Mouse (Mus musculus) urinary bladder, postnatal 4 days (tissue): Measurements from ENCODE around the gene Tnpo1.
"Not testable (repeated sequence)": the region's sequence is repeated elsewhere in the genome, so short reads cannot be mapped to it uniquely, and the experiment has no call there.

Source experiments
- DNase-seq, 2 experiments: peaks; one replicate each; pipeline ENCODE4 v3.0.0; 2021 to 2022; ENCODE audit warnings: low spot score in 2 of 2

Gene Tnpo1

DNA sequence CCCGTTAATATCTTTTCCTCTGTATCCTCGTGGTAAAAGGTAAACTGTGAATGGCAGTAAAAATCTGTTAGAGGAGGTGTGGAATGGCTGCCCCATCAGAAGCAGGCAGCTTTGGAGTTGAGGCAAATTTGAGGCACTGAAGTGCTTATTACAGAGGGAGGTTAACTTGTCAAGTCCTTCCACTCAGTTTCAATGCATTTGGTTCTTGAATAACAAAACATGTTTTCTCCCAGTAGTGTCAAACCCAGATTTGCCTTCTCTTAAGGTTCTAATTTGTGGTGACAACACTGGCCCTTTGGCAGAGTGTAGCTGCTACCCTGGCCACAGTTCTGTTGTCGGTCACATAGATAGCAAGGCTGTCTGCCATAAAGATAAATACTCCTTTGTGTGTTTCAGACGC is 108.4 kb downstream of the Tnpo1 start:
- DNase-seq = no peak

DNA sequence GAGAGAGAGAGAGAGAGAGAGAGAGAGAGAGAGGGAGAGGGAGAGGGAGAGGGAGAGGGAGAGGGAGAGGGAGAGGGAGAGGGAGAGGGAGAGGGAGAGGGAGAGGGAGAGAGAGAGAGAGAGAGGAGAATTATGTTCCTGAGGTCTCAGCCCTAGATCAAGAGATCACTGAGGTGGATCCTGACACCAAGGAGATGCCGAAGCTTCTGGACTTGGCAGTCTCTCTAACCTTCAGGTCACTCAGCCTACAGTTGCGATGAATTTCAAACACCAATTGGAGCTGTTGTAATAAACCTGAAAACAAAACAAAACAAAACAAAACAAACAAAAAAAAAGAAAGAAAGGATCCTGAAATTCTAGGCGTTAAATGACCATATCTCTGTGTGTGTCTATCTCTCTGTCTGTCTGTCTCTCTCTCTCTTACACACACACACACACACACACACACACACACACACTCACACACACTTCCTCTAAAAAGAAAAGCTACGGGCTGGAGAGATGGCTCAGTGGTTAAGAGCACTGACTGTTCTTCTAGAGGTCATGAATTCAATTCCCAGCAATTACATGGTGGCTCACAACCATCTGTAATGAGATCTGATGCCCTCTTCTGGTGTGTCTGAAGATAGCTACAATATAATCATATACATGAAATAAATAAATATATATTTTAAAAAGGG is 109.1 kb downstream of the Tnpo1 start:
- not testable (repeated sequence) for DNase-seq

DNA sequence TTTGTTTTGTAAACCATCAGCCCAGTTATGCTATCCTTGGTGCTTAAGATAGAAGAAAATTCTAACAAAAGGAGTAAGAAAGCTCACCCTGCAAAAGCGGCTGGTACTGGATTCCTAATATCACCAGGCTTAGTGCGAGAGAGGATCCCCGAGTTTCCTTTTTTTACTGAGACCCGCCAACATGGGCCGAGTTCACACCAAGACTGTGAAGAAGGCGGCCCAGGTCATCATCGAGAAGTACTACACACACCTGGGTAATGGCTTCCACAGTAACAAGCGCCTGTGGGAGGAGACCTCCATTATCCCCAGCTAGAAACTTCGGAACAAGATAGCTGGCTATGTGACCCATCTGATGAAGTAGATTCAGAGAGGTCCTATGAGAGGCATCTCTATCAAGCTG is 109.6 kb downstream of the Tnpo1 start:
- no peak for DNase-seq

DNA sequence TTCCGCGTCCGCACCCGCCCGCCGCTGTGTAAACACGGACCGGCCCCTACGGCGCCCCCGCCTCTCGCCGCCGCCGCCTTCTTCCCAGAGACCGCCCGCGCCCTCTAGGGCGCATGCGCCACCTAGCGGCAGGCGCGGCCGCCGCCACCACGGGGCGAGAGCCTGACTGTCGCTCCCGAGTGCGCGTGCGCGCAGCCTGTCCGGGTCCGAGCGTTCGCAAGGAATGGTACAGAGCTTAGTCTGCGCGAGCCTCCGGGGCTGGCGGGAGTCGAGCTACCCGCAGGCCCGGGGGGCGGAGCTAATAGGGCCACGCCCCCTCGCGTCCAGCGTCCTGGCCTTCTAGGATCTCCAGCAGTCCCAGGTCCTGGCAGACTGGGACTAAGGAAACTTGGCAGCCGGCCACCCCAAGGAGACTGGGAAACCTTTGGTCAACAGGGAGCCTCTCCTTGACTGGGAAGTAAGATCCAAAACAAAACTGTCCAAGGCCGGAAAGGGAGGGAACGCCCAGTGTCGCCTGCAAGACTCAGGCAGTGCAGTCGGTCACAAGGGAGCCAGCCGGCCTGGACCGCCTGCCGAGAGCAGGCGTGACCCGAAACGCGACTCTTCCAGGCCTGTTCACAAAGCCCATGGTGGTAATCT is 110.9 kb downstream of the Tnpo1 start, which contains the start of gene Fcho2:
Gene Fcho2 (minus strand): TSS at position 303 of the 639 bp plus-strand sequence.
- DNase-seq = peak; percentile 96 to 97

DNA sequence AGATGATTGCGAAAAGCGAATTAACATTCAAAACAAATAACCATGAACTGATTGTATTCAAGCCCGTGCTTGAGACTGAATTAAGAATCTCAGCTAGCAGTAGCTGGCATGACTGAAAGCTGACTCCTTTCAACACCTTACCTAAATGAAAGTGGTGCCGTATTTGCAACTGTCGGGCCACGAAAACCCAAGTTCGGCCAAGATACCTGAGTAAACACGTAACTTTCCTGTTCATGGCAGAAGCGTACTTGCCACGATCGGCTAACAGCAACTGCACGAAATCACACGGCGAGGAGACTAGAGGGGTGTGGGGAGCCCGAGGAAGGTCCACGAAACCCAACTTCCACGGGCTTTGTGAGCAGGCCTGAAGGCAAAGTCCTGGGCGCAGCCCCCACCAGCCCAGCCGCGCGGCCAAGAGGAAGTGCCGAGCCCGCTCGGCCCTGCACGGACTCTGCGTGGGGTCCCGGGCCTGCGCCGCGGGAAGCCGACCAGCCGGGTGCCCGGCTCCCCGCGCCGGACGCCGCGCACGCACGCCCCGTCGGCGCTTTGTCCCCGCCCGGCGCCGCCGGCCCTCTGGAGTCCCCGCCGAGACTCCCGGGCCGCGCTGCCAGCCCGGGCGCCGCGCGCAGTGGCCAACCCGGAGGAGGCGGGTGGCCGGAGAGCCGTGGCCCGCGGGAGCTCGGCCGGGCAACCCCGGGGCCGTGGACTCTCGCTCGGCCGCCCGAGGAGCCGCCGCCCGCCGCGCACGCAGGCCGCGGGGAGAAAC is 111.7 kb downstream of the Tnpo1 start:
- peak; percentile 58 to 62 for DNase-seq

DNA sequence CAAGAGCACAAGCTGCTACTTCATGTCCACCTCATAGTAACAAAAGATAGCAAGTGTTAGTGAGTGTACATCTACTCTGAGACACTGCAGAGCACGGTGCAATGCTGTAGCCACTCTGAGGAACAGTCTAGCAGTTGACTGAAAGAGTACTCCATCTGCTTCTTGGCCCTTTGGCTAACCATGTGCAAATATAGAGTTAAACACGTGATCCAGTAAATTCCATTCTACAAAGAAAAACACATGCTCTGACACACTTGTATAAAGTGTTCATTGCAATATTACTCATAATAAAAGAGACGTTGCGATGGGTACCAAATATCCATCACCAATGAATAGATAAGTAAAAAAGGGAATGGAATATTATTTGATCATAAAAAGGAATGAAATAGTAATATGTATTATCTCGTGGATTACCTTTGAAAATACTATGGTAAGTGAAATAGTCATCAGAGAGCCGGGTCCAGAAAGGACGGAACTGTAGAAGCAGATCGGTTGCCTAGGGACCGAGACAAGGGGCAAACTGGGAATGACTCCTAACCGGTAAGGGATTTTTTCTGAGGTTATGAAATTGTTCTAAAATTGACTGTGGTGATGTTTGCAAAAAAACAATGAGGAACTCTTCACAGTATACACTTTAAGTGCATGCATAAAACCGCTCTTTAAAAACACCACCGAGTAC is 112.4 kb downstream of the Tnpo1 start:
- DNase-seq = no peak

DNA sequence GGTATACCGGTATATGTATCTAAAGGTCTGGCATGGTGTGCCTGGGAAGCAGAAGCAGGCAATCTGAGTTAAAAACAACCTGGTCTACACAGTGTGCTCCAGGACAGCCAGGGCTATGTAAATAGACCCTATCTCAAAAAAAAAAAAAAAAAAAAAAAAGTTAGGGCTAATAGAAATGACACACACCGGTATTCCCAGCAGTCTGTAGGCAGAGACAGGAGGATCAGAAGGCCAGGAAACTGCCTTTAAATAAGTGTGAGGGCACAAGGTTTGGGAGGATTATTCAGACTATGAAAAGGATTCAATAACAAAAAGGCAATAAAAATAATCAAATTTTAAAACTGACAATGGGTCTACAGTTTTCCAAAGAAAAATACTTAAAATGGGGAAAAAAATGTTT is 113.0 kb downstream of the Tnpo1 start:
- no peak for DNase-seq

DNA sequence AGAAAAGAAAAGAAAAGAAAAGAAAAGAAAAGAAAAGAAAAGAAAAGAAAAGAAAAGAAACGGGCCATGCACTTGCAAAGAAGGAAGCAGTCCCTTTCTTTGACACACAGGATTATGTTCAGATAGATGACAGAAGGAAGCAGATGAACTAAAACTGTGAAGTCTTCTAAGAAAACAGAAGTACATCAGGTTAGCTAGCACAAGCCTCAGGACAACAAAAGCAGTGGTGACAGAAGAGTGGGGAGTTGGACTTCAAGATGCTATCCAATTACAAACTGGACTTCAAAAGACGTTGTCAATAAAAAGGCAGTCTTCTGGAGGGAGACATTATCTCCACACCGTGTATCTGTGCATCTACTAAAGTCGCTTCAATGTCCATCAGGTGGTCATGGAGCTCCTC is 113.9 kb downstream of the Tnpo1 start:
- no peak for DNase-seq

DNA sequence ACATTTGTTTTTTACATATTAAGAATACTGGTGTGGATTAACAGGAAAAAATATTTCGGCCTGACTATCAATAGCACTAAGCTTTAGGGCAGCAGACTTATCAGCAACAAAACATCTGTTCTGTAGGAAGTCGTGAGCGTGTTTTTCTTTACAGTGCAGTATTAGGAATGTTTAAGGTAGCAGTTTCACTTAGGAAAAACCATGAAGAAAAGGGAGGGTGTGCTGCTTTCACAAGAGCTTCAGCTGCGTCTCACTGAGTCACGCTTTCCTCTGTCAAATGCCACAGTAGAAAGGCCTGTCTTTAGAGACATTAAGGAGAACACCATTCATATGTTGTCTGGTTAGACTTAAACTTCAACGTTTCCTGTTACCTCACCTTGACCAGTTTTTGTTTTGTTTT is 116.0 kb downstream of the Tnpo1 start:
- no peak for DNase-seq

DNA sequence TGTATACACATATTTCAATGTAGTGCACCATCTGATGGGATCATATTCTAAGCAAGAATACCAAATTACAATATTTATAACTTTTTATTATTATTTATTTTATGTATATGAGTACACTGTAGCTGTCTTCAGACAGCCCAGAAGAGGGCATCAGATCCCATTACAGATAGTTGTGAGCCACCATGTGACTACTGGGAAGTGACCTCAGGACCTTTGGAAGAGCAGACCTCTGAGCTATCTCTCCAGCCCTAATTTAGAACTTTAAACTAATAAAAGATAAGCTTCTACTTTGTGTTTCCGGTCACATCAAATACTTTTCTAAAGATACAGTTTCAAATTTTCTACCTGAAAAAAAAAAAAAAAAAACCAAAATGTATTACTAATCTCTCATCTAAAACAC is 117.1 kb downstream of the Tnpo1 start:
- DNase-seq = no peak

DNA sequence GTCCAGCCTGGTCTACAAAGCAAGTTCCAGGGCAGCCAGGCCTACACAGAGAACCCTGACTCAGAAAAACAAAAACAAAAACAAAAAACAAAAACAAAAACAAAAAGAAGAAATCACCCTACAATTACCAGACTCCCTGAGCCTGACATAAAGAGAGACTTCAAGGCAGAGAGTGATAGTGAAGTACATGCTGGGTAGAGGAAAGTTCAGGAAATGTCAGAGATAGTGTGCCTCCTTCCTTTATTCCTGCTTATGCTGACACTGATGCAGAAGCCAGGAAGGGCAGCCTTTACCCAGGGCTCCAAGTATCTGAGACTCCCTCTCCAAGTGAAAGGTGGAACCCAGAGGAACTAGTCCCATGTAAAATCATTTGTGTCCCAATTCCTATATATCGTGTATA is 121.7 kb downstream of the Tnpo1 start:
- no peak for DNase-seq

DNA sequence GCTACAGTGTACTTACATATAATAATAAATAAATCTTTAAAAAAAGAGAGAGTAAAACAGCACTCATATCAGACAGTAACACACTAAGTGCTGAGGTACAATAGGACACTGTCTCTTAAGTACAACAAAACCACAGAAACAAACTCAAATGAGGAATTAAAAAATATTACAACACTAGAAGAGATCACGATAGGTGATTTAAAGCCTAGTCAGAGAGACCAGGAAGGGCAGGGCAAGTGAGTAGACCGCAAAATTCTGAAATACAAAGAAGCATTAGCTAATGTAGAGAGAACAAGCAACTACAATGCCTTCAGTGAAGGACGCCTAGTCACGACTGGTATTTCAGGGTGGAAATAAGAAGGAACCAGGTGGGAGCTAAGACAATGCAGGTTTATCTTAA is 122.5 kb downstream of the Tnpo1 start:
- DNase-seq = no peak

DNA sequence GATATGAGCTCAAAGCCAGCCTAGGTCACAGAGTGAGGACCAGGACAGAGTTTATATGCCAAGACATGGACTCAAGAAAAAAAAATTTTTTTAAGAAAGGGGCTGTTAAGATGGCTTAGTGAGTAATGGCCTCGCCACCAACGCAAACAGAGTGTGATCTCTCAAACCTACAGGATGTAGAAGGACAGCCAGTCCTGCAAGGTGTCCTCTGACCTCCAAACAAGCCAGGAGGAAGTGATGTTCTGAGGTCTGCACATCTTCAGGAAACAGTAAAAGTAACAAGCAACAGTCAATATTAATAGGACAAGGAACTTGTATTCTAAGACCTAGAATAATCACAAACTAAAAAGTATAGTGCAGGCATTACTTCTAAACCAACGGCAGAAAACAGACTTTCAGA is 123.2 kb downstream of the Tnpo1 start:
- DNase-seq = no peak

DNA sequence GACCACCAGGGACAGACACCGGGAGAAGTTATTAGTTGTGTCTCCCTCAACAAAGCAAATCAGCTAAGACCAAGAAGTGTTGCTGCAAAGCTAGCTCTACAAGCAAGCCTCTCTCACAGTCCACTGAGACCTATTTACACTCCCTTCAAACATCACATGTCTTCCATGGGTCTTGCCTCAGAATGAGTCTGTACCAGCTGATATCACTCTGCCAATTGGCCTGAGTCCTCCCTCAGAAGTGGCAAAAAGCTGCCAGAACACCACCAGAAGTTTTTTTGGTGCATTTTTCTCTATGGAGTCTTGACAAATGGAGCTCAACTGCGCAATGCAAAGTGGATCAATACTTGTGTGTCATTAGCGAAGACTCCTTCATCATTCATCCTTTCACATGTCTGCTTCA is 130.7 kb downstream of the Tnpo1 start:
- DNase-seq = no peak

DNA sequence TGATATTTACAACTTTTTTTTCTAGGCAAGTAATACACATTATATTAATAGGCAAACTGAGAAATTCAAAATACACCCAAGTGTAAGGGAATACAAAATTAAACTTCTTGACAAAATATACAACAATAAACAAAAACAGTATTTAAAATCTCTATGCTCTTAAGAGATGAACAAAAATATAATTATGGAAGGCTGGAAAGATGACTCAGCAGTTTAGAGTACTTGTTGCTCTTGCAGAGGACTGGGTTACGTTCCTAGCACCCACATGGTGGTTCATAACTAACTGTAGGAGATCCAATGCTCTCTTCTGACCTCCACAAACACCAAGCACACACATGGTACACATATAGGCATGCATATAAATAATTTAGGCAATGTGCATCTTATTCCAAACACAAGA is 133.3 kb downstream of the Tnpo1 start:
- DNase-seq = no peak

DNA sequence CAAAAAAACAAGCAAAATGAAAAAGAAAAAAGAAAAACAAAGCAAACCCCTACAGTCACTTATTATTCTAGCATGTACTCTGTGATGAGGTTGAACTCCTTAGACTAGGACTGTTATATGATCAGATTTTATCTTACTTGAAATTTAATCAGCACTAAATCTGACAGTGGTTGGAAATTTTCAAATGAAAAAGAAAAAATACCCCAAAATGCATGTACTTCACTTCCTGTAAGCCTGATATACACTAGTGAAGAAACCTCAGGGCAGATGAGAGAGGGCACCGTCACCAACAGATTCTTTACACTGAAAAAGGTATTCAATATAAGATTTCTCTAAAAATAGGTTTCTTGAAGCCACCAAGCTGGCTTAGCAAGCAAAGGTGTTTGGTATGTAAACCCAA is 134.5 kb downstream of the Tnpo1 start:
- DNase-seq = no peak
